Mouse (Mus musculus): ENCODE results near the gene Aif1l.

DNA sequence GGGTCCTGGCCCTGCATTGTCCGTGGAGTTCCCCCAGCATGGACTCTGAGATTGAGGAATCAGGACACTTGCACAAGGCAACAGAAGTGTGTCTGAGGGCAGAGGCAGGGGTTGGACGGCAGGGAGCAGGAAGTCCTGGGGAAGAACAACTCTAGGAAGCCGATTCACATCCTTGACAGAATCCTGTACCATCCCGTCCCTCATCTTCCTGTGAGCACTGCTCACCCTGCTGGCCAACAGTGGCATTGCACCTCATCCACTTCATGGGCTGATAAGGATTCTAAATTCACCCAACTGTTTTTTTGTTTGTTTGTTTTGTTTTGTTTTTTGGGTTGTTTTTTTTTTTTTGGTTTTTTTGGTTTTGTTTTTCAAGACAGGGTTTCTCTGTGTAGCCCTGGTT, 34.8 kb upstream of the Aif1l start:
- TF ChIP-seq ZC3H11A (IDR thresholded peaks at IDR 0.05; ENCODE audit: borderline replicate concordance, low read depth, low read length) (no peak), ZNF384 (IDR thresholded peaks at IDR 0.05; ENCODE audit: low read depth, low read length) (no peak)
